Mouse (Mus musculus) brown adipose tissue, adult 24 weeks (tissue): ENCODE results near the gene Gm20388. TPM values are rescaled to one million over a fixed set of nuclear protein-coding genes. Genes with fewer than 3 reads are reported as not detected.

Experiments used
- H3K27ac ChIP-seq: fragments of 200-500 bp; replicated peaks from 2 replicates; pipeline ENCODE4 v1.5.1; 2012; ENCODE audit warnings: low read depth, mild to moderate bottlenecking, low read length
- H3K4me1 ChIP-seq: fragments of 200-500 bp; 2 replicates; pipeline ENCODE4 v1.6.1; 2012; ENCODE audit warnings: low read length, mixed read lengths; ENCODE audit not compliant: control insufficient read depth, insufficient read depth, insufficient read length
- H3K4me3 ChIP-seq: fragments of 200-500 bp; 2 replicates; pipeline ENCODE4 v1.5.1; 2012; ENCODE audit warnings: low read depth, mild to moderate bottlenecking, low read length, moderate library complexity; ENCODE audit not compliant: insufficient read depth
- polyA plus RNA-seq: library from polyadenylated mRNA; stranded (reverse); fragments of >200 nt; gene quantifications from 2 replicates; pipeline ENCODE4 v1.2.4, GENCODE M21; 2012; ENCODE audit not compliant: missing spikeins, insufficient read depth, insufficient read length

Gm20388 gene
- polyA plus RNA-seq, 1 experiment: 44.7 TPM

DNA sequence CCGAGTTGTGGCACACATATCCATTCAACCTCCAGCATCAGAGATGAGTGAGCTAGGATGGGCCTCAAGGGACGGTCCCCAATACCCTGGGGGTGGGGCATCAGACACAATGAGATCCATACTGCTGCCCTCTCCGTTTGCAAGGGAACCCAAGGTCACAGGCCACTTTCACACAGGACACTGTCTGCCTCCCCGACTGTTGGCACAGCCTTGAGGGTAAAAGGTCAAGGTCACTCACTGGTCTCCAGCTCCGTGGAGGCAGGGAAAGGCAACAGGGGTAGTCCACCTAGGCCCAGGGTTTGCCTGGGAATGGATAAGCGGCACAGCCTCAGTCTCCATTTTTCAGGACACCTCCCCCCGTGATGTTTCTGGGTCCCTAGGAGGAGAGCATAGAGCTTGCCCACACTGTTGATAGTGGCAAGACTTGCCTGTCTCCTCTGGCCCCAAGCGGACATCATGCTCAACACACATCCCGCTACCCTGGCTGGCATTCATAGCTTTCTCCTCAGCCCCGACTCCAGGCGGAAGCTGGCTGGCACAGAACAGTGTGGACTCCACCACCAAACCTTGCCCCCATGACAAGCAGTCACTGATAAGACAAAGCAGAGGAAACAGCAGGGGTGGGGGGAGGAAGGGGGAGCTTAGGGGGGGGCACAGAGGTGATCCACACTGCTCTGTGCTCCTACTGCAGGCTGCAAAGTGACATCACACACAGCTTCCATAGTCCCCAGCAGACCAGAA, 2364.2 kb downstream of the Gm20388 start:
- H3K4me3 ChIP-seq: no peak overlapping the region
- peaks cover 9% of the 10 kb centered on the region for H3K4me1 ChIP-seq
- H3K27ac ChIP-seq: no peak overlapping the region

DNA sequence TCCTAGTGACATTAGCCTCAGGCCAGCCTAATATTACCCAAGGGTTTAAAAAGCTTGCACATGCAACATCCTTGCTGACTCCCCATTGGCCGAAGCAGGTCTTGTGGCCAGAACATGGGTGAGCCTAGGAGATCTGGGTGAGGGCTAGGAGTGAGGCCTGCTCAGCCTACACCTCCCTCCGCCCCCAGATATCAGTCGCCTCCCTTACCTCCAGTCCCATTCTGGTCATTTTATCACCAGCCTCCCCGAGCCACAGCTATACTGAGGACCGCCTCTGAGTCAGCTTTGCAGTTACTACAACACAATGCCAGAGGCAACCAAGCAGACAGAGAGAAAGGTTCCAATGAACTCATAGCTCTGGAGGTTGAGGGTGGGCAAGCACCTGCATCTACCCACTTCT, 2365.7 kb downstream of the Gm20388 start:
- Histone ChIP-seq H3K27ac (no peak overlapping the region), H3K4me3 (no peak overlapping the region), H3K4me1 (peaks cover 13% of the 10 kb centered on the region)

DNA sequence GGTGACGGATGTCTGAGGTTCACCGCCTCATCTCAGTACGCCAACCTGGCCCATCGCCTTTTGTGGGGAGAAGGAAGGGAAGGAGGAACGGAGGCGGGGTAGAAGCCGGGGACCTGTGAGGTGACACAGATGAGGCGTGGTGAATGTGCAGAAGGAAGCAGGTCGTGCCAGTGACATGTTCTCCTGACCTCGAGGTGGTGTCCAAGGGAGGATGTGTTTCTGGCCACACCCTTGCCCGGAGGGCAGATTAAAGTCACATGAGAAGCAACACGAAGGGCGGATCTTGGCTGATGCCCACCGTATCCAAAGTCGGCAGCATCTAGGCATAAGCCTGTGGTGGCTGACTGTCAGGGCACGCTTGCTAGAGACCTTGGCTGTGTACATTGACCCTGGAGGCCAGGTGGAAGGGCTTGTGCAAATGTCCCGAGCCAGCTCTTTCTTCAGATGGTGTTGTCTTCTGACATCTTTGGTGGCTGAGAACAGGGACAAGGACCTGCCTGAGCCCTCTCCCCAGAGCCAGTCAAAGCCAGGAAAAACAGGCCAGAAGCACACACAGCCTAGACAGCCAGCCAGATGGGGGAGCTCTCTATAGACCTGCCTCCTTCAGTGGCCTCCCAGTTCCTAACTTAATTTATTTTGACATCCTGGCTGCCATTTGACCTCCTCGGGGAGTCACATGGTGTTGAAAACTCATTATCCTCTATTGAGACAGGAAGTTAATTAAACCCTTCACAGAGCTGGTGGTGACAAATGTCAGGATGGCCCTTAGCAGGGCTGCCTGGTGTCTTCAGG, 2366.8 kb downstream of the Gm20388 start:
- Histone ChIP-seq H3K27ac (peak overlapping the region; percentile 53), H3K4me1 (peaks cover 13% of the 10 kb centered on the region), H3K4me3 (no peak overlapping the region)

DNA sequence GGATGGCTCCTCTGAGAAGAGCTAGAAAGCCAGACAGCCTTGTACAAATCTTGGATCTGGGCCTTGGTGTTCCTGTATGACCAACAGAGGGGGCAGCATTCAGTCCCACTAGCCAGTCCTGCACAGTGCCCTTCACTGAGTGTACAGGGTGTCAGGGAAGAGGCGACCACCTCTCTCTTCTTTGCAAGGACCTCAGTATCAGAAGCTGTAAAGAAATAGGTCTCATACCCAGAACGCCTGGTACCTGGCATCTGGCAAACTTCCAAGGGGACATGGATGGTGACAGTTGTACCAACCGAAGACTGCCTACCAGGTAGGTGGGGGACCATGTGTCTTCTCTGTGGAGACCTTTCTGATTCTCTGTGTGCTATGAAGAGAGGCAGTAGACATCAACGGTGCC, 2369.5 kb downstream of the Gm20388 start:
- Histone ChIP-seq H3K4me3 (no peak overlapping the region), H3K27ac (no peak overlapping the region), H3K4me1 (peaks cover 13% of the 10 kb centered on the region)

DNA sequence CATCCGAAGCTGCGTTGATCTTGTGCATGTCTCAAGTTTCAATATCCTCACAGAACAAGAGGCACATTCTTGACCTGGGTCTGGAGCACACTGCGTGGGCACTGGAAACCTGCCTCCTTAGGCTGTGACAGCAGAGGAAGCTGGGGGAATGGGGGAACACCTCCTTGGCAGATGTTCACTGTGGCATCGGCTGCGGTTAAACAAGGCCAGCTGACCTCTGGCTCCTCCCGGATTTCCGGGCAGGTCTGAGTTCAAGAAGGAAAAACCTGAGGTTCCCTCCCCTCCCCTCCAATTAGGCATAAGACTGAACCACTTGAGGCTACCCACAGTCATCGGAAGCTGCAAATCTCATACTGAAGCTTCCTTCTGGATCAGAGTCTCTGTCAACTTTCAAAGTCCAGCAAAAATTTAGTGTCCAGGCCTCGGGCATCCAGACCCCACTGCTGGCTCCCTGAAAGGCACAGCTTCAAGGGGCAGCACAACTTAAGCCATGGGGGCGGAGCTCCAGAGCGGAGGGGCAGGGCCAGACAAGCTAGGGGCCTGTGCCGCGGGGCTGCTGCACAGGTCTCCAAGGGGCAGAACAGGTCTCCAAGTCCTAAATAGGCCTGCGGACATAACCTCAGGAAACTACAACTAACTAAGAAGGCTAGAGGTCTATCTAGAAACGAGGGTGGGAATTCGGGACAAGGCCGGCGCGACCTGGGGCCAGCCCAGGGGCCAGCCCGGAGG, 2370.1 kb downstream of the Gm20388 start:
- Histone ChIP-seq H3K4me3 (peak overlapping the region; percentile 55), H3K4me1 (peaks cover 15% of the 10 kb centered on the region), H3K27ac (peak overlapping the region; percentile 61)

DNA sequence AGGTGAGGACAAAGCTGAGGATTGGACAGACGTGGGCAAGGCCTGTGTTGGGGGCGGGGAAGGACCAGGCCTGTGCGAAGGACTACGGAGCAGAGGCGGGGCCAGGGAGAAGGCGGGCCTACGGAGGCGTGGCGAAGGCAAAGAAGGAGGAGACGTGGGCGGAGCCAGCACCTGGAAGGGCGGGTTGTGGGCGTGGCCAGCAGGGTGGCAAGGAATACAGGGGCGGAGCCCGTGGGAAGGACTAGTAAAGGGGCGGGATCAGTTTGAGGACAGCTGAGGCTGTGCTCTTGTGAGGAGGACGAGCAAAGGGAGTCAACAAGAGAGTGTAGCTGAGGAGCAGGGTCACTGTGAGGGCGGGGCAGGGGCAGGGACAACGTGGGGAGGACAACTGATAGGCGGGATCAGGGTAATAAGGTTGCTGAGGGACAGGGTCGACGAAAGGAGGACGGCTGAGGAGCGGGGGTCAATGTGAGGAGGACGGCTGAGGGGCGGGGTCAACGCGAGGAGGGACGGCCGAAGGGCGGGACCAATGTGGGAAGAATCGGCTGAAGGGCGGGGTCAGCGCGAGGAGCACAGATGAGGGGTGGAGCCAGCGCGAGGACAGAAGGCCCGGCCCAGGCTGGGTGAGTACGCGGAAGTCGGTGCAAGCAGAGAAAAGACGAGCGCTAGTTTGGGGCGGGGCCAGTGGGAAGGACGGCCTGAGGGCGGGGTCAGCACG, 2370.8 kb downstream of the Gm20388 start:
- peak overlapping the region; percentile 59 for H3K4me3 ChIP-seq
- peaks cover 15% of the 10 kb centered on the region for H3K4me1 ChIP-seq
- H3K27ac ChIP-seq: peak overlapping the region; percentile 66

DNA sequence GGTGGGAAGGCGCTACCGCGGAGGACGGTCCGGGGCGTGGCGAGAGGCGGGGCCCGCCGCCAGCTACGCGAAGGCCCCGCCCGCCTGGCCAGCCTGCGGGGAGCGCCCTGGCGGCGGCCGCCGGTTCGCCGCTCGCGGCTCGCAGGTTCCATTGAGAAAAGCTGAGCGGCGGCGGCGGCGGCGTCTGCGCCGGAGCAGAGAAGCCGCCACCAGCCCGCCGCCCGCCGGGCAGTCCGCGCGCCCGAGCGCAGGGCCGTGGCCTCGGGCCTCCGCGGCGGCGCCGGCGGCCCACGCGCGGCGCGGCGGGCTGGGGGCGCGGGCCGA, 2371.4 kb downstream of the Gm20388 start, which contains the start of gene Zfpm1:
Gene Zfpm1 (plus strand): TSS at position 107 of the 324 bp plus-strand sequence.
- Histone ChIP-seq H3K4me3 (peak within 1 kb of the TSS; percentile 74), H3K4me1 (peaks cover 14% of the 10 kb centered on the region)

DNA sequence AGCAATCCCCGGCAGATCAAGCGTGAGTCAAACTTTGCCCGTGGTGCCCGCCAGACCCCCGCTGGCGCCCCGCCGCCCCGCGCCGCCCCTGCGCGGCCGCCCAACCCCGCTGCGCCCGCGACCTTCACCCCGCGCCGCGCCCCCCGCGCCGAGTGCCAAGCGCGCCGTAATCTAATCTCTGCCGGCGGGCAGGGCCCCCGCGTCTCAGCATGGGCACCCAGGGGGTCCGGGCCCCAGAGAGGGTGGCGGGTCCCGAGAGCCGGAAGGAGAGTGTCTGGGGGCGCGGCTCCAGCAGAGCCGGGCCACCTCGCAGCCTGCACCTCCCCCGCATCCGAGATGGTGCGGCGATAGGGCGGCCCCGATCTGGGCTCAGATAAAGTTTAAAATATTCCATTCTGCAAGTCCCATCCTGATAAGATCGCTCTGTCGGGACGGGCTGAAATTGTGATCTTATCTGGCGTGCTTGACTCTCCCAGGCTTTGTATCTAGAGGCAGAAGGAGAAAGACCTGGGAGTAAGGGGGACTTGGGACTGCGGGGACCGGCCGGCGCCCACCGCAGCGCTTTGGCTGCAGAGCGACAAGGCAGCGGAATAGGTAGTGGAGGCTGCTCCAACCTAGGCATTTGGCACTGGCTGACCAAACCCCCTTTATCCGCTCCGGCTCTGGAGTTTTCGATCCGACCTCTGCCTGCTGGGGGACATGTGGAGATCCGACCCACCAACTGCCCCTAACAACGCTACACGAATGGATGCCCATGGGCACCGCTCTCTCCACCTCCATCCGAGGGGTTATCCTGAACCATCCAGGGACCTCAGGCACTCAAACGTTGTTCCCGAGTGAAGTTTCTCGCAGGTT, 2372.1 kb downstream of the Gm20388 start:
- peak overlapping the region; percentile 74 for H3K4me3 ChIP-seq
- peaks cover 9% of the 10 kb centered on the region for H3K4me1 ChIP-seq
- peak overlapping the region; percentile 80 for H3K27ac ChIP-seq

More for the DNA sequence above, 2371.4 kb downstream of the Gm20388 start, which contains the start of gene Zfpm1:
- peak within 1 kb of the TSS; percentile 80 for H3K27ac ChIP-seq

DNA sequence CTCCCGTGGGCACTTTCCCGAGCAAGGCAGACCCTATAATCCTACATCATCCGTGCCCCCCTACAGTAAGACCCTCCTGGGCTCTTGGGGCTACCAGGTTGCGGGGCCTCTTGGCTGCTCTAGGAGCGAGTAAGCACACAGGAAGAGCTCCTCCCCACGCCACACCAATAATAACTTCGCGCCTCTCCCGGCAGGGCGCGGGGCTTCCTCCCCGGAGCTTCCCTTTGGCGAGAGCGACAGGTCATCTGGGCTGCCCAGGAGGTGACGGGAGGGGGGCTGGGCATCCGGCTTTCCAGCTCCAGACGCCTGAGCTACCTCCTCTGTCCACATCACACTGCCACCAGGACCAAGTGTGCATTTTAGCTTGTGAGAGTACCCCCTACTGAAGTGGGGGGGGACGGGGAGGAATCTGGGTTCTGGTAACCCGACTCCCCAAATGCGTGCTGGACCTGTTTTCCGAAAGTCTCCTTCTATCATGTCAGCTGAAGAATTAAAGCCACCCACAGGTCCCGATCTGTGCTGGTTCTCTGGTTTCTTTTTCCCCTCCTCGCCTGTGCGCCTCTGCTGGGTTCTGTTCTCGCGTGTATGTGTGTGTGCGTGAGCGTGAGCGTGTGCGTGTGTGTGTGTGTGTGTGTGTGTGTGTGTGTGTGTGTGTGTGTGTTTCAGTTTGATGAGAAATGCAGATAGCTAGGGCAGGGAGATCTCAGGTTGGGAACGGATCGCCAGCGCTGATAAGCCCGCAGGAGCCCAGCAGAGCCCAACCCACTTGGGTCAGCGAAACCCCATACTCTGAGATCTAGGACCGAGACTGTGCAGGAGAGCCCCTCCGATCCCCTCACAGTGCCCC, 2372.9 kb downstream of the Gm20388 start:
- H3K4me1 ChIP-seq: peaks cover 6% of the 10 kb centered on the region
- H3K4me3 ChIP-seq: peak overlapping the region; percentile 74
- H3K27ac ChIP-seq: peak overlapping the region; percentile 80

DNA sequence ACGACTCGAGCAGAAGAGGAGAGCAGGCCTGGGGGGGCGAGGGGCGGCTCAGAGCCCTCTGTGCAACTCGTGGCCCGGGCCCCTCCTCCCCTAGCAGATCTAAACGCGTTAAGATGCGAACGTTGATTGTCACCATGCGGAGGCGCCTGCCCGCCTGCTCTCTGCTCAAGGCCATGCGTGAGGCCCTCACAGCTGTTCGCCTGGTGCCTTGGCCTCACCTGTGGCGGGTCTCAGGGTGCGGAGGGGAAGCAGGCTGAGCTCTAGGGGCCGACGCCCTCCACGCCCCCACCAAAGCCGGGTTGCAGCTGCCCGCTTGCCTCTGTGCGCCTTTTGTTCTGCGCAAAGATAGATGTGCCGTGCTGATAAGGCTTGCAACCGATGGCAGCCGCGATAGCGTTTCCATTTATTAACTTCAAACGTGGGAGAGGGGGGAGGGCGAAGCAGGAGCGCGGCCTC, 2373.6 kb downstream of the Gm20388 start:
- Histone ChIP-seq H3K27ac (0 out of 2 replicates have a peak overlapping the region, but pooled peaks have one; percentile 38), H3K4me1 (peaks cover 6% of the 10 kb centered on the region), H3K4me3 (peak overlapping the region; percentile 74)

DNA sequence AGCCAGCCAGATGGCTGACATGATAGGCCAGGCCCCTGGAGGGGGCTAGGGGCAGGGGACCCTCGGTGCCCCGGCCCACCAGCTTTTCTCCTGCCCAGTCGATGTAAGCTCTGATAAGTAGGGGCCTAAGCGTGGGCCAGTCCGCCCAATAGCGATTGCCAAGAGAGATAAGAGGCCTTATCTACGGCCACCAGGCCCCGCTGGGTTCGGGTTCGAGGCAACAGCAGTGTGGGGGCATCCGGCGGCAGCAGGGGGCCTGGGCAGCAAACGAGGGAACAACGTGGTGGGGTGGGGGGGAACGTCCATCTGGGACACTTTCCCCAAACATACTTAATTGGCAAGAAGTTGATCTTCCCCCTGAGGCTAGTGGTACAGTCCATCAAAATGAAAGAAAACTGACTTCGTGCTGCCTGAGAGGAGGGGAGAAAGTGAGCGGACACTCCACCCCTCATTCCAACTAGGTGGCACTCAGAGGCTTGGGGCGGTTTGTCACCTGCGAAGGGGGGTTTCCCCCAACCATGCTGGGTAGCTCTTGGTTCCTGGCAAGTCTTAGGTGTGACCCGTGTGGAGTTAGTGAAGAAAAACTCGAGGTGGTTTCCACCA, 2374.1 kb downstream of the Gm20388 start:
- peaks cover 6% of the 10 kb centered on the region for H3K4me1 ChIP-seq
- peak overlapping the region; percentile 74 for H3K4me3 ChIP-seq
- H3K27ac ChIP-seq: no peak overlapping the region

DNA sequence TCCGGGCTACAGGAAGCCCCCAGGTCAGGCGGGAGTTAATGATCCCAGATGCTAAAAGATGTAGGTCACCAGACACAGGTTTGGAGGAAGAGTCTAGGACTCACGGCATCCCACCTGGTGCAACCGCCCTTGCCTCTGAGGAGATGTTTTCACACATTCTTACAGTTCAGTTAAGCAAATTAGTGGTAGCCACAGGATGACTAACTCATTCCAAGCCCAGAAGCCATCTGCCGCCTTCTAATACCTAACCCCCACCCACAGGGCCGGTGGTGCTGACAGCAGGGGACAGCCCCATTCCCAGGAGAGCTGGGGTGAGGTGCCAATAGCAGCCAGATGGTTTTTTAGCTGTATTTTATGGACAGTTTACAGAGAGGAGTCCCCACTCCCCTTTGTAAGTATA, 2375.1 kb downstream of the Gm20388 start:
- Histone ChIP-seq H3K27ac (no peak overlapping the region), H3K4me1 (peaks cover 2% of the 10 kb centered on the region; the same call in 1 of the 2 replicates), H3K4me3 (no peak overlapping the region)

DNA sequence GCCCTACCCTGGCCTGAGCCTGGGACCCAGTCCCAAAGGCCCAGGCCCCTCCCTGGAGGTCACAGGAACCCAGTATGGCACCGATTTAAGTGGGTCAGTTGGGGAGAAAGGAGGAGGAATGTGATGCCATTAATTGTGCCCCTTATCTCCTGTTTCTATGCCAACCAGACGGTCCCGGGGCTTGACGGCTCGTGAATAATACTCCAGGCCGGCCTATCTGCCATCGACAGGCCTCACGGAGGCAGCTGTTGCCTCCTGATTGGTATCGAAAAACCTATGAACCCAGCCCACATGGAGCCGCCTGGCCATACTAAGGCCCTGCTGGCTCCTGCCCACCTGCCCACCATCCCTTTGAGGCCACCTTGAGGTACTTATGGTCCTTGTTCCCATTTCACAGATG, 2376.3 kb downstream of the Gm20388 start:
- Histone ChIP-seq H3K27ac (no peak overlapping the region), H3K4me1 (peaks cover 2% of the 10 kb centered on the region; the same call in 1 of the 2 replicates), H3K4me3 (no peak overlapping the region)
